Mouse (Mus musculus): ENCODE measurements around the gene Gm6169.
"Not testable (repeated sequence)": the region's sequence is repeated elsewhere in the genome, so short reads cannot be mapped to it uniquely, and the experiment has no call there.

Gene Gm6169

GRCm38 (mm10) chr13:97067691-97068090 lies 31.3 kb downstream of the Gm6169 start:
- DNase-seq: no peak

GRCm38 (mm10) chr13:97066649-97067550 lies 32.1 kb downstream of the Gm6169 start, which contains the start of gene Fam169a:
Gene Fam169a, plus strand, starts transcription at chr13:97067286.
- DNase-seq: no peak

GRCm38 (mm10) chr13:97064844-97065621 lies 34.0 kb downstream of the Gm6169 start:
- not testable (repeated sequence) for DNase-seq

GRCm38 (mm10) chr13:97064413-97064812 lies 34.6 kb downstream of the Gm6169 start:
- DNase-seq: no peak

DNA sequence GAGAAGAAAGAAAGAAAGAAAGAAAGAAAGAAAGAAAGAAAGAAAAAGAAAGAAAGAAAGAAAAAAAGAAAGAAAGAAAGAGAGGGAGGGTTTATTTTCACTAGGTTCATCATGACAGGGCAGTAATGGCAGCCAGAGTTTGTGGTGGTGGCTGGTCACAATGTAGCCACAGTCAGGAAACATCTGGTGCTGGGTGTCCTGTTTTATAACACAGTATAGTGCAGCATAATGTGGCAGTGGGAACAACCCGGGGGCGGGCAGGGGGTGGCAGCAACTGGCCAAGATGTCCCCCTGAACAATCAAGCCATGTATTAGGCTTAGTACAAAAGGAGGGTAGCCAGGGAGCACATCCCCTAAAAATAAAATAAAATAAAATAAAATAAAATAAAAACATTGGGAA lies 35.6 kb downstream of the Gm6169 start:
- DNase-seq: no peak

DNA sequence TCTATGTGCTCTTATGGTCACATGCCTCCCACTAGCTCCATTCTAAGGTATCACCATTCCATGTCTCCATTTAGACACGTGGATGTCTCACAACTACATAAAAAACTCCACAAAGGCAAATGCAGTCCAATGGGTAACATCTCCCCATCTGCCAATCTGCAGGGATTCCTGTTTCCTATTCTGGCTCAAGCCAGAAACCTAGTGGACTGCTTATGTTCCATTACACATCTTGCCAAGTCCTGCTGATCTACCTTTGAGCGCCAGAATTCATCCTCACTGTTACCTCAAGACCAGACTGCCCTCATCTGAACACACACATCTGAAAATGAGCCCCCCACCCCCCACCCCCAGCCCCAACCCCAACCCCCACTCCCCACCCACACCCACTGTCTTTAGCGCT lies 36.9 kb downstream of the Gm6169 start:
- peak; percentile 89 to 90 for DNase-seq

GRCm38 (mm10) chr13:97060331-97060730 lies 38.7 kb downstream of the Gm6169 start:
- no peak for DNase-seq

DNA sequence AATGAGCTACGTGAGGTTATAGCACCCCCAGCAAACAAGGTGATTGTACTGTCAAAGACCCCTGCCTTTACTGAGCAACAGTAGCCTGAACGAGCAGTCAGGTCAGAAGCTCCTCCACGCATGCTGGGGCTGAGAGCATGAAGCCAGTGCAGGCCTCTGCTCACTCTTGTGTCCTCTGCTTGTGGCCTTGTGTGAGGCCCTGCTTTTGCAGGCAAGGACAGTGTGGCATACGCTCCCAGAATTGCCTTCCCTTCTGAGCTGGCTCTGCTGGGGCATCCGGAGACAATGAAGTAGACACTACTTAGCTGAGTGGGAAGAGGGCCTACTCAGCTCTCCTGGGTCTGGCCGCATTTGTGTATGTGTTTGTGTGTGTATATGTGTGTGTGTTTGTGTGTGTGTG lies 39.3 kb downstream of the Gm6169 start:
- DNase-seq: no peak

- no peak for DNase-seq
Measured at GRCm38 (mm10) chr13:97057817-97058216, 41.2 kb downstream of the Gm6169 start.

DNA sequence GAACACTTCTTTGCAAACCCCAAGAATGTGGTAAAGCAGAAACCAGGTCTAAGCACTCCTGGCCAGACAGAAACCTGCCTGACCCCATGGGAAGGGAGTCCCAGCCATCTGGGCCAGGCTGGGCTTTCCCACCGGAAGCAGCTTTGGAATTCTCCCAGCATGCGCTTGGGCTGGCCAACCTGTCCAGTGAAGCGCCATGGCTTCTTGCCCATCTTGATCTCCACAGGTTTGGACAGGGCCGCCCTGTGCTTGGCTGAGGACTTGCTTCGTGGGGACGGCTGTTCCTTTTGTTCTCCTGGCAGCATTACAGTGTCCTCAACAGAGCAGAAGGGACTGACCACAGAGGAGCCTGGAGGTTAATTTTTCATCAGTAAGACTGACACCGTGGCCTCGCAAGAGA lies 45.2 kb downstream of the Gm6169 start:
- DNase-seq: peak; percentile 98 to 99

DNA sequence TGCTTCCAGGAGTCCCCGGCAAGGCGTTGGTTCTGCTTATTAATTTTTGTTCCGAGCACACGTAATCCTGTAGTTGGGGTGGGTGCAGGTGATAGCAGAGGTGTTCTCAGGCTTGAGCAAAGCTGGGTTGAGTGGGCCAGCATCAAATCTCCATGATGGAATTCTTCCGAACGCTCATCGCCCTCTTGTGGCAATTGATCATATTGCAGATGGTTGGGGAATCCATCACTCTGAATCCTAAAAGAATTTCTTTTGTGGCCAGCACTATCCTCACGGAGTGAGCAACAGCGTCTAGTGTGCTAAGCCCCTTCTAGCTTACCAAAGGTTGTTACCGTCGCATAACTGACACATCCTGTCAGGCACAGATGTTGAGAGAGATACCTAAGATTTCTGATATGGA lies 46.4 kb downstream of the Gm6169 start:
- peak; percentile 87 to 91 for DNase-seq

DNA sequence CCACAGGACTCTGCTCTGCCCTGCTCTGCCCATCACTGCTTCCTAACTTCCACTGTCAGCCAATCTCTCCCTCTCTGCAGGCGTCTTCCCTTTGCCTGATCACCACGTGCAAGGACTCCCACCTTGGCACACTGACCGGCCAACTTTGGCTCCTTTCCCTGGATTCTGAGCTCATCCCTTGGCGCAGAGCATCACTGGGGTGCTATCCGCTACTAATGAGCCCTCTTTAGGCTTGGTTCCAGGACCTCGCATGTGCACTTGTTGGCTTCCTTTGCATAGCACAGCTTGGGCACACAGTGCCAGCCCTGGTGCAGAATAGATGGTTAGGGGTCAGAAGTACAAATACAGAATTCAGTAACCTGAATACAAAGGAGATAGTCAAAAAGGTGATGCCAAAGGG lies 47.9 kb downstream of the Gm6169 start:
- peak; percentile 97 to 98 for DNase-seq

All from cerebellum, postnatal 10 days (tissue).